Mouse (Mus musculus) erythroblast, embryonic 14.5 days (primary cell): Measurements from ENCODE around the gene Tex22. TPM values are rescaled to one million over a fixed set of nuclear protein-coding genes. Genes with fewer than 3 reads are reported as not detected.

Experiments used
- H3K27me3 ChIP-seq: 2 replicates; pipeline ENCODE4 v1.6.1; 2012; ENCODE audit warnings: inconsistent platforms; ENCODE audit not compliant: control insufficient read depth
- H3K36me3 ChIP-seq: 2 replicates; pipeline ENCODE4 v1.6.1; 2012; ENCODE audit warnings: mild to moderate bottlenecking, inconsistent platforms; ENCODE audit not compliant: control insufficient read depth
- H3K4me1 ChIP-seq: 2 replicates; pipeline ENCODE4 v1.6.1; 2012; ENCODE audit warnings: inconsistent platforms; ENCODE audit not compliant: control insufficient read depth
- H3K4me3 ChIP-seq: replicated peaks from 2 replicates; pipeline ENCODE3; 2012; ENCODE audit warnings: moderate library complexity, mild to moderate bottlenecking, inconsistent platforms
- H3K9me3 ChIP-seq: 2 replicates; pipeline ENCODE4 v1.6.1; 2012; ENCODE audit warnings: low read length, inconsistent platforms, mixed read lengths; ENCODE audit not compliant: control insufficient read depth
- GATA1 ChIP-seq: IDR thresholded peaks from 2 replicates; pipeline ENCODE4 v1.6.1; 2012; ENCODE audit warnings: low read length, inconsistent platforms, mixed read lengths
- TAL1 ChIP-seq: IDR thresholded peaks from 3 replicates; pipeline ENCODE4 v1.6.1; 2012; ENCODE audit warnings: low read length, inconsistent platforms, mixed read lengths
- polyA plus RNA-seq: library from polyadenylated mRNA; stranded (reverse); fragments of >175 nt; gene quantifications from 2 replicates; pipeline ENCODE4 v1.2.3, GENCODE M21; 2012

The Tex22 gene
- polyA plus RNA-seq, 1 experiment, result not detected

DNA sequence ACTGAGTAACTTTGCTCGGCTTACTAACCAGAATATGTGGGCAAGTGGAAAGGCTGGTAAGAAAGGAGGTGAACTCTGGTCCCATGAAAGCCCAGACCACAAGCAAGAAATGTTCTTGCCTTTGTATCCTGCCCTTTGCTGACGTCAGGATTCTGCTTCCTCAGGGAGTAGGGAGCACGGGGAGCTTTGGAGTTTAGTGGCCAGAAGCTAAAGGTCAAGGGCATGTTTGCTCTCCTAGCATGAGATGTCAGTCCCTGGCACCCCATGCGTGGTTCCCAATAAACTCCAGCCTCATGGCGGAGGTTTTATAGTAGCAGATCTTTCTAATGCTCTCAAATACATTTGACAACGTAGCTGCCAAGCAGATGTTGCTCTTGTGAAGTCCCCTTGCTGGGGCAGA lies 2.5 kb upstream of the Tex22 start:
- H3K4me1 ChIP-seq, result peaks cover 25% of the 10 kb centered on the region
- H3K27me3 ChIP-seq, result no peaks in the 10 kb centered on the region
- peaks cover 53% of the 10 kb centered on the region for H3K36me3 ChIP-seq
- H3K4me3 ChIP-seq, result no peak overlapping the region
- no peak for TF ChIP-seq TAL1
- TF ChIP-seq GATA1, result no peak
- H3K9me3 ChIP-seq, result no peaks in the 10 kb centered on the region

DNA sequence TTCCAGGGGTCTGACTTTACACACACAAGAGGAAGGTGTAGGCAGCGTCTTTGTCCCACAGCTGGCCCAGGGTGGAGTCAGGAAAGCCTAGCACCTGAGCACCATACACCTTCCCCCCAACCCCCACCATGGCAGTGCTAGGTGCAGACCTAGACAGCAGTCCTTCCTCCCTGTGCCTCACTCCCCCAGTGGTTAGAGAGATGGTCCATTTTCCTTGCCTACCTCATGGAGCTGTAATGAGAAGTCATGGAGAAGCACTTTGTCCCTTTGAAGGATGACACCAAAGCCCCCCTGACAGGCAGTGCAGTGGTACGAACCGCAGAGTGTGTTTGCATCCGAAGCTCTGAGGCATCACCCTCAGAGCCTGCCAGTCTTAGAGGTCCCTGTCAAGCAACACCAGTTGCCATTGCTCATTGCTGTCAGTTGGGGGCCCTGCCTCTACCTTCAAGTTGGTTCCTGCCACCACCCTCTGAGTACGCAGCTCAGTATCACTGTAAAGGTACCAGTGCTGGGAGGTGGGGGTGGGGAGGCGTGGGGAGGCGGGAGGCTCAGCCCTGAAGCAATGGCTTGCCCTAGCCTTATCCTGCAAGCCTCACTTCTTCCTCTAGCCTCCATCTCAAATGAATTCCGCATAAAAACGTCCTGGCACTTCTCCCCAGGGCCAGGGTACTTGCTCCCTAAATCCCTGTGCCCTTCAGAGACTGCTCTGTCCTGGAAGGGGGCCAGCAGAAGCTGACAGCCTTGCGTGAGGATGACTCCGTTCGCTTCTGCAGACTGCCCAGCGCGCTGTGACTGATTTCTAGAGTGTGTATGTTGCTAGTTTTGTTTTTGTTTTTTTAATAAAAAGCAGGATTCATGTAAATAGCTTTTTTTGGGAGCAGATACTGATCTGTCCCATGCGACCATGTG lies 628 bp upstream of the Tex22 start:
- peak overlapping the region; percentile 65 for H3K4me3 ChIP-seq
- peaks cover 25% of the 10 kb centered on the region for H3K4me1 ChIP-seq
- H3K27me3 ChIP-seq, result no peaks in the 10 kb centered on the region
- no peaks in the 10 kb centered on the region for H3K9me3 ChIP-seq
- peaks cover 35% of the 10 kb centered on the region for H3K36me3 ChIP-seq
- TF ChIP-seq GATA1, result no peak
- TF ChIP-seq TAL1, result no peak

DNA sequence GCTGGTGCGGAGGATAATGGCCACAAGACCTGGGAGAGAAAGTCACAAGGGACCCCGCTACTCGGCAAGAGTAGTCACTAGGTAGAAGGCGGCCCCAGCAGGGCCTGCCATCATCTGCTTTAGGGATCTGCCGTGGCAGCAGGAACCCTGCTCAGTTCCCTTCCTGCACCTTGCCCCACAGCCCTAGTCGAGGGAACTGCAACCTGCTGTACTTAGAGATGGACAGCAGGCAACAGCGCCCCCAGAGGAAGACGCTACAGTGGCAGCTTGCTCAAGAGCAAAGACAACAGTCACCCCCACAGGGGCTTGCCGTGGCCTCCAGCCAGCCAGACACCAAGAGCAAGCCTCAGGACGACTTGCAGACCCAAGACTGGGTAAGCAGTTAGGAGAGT lies 757 bp downstream of the Tex22 start:
- Histone ChIP-seq H3K36me3 (peaks cover 21% of the 10 kb centered on the region), H3K27me3 (peaks cover 2% of the 10 kb centered on the region; the same call in 1 of the 2 replicates), H3K9me3 (no peaks in the 10 kb centered on the region), H3K4me3 (peak overlapping the region; percentile 65), H3K4me1 (peaks cover 25% of the 10 kb centered on the region)
- TF ChIP-seq TAL1, result no peak

DNA sequence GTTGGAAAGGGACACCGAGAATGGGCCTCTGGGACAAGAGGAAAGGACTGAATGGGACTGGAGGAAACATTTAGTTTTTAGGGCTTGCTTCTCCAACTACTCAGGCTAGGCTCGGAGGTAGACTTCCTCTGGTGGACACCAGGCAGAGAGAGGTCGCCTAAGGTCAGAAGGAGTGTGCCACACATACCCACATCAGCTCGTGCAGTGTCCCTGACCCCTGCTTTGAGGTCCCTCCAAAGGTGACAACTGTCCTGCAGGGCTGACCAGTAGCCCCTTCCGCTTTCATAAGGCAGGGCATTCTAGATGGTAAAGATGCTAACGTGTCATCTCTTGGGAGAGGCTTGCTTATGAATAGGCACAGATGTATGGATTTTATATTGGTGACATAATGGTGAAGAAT lies 1.2 kb downstream of the Tex22 start:
- H3K27me3 ChIP-seq, result peaks cover 2% of the 10 kb centered on the region; the same call in 1 of the 2 replicates
- TF ChIP-seq TAL1 (no peak), GATA1 (no peak)
- no peaks in the 10 kb centered on the region for H3K9me3 ChIP-seq
- H3K4me1 ChIP-seq, result peaks cover 25% of the 10 kb centered on the region
- H3K4me3 ChIP-seq, result no peak overlapping the region
- H3K36me3 ChIP-seq, result peaks cover 17% of the 10 kb centered on the region

DNA sequence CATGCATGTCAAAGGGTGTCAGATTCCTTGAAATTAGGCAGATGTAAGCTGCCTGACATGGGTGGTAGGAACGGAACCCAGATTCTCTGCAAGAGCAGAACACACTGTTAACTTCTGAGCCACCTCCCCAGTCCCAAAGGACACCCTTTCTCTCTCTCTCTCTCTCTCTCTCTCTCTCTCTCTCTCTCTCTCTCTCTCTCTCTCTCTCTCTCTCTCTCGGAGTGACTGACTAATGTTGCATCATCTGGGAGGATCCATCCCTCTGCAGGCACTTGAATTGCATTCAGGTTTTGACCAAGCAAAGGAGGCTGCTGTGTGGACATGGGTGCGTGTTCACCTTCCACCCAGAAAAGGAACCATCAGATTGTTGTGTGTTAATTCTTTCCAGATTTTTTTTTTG lies 13.0 kb downstream of the Tex22 start:
- H3K4me1 ChIP-seq, result no peaks in the 10 kb centered on the region
- no peaks in the 10 kb centered on the region for H3K36me3 ChIP-seq
- H3K9me3 ChIP-seq, result no peaks in the 10 kb centered on the region
- H3K4me3 ChIP-seq, result no peak overlapping the region
- TF ChIP-seq GATA1 (no peak), TAL1 (no peak)
- peaks cover 24% of the 10 kb centered on the region for H3K27me3 ChIP-seq

DNA sequence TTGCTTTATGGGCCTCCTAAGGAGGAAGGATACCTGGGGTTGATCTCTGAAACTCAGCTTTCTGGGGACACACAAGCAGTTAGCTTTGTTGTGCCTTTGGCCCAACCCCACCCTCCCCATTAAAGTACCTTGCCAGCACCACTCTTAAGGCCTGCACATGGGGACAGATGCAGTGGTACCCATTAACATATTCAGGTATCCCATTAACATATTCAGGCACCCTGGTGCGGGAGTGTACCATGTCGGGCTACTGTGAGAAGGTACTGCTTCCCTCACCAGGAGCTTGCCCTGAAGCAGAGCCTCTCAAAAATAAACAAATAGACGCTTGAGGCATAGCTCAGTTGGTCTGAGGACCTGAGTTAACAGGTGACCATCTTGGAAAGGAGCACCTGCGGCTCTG lies 13.7 kb downstream of the Tex22 start:
- Histone ChIP-seq H3K9me3 (no peaks in the 10 kb centered on the region), H3K36me3 (no peaks in the 10 kb centered on the region), H3K27me3 (peaks cover 23% of the 10 kb centered on the region), H3K4me1 (no peaks in the 10 kb centered on the region), H3K4me3 (no peak overlapping the region)
- TF ChIP-seq GATA1, result no peak
- TF ChIP-seq TAL1, result no peak

DNA sequence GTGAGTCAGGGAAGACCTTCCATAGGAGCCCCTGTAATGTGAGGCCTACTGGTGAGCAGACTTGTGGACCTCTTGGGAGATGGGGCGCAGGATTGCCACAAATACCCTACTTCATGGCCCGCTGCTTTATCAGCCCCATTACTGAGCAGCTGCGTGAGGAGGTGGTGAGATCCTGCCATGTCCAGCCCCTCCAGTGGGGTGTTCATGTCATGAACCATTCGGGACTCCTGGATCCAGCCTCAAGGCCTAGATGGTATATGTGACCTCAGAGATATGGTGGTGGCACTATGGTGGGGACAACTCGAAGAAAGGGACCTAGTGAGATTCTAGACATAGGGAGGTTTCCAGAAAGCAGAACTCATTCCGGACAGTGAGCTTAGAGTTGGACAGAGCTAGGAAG lies 14.8 kb downstream of the Tex22 start:
- Histone ChIP-seq H3K36me3 (no peaks in the 10 kb centered on the region), H3K4me3 (no peak overlapping the region), H3K27me3 (peaks cover 15% of the 10 kb centered on the region), H3K4me1 (no peaks in the 10 kb centered on the region), H3K9me3 (no peaks in the 10 kb centered on the region)
- TF ChIP-seq GATA1 (no peak), TAL1 (no peak)

DNA sequence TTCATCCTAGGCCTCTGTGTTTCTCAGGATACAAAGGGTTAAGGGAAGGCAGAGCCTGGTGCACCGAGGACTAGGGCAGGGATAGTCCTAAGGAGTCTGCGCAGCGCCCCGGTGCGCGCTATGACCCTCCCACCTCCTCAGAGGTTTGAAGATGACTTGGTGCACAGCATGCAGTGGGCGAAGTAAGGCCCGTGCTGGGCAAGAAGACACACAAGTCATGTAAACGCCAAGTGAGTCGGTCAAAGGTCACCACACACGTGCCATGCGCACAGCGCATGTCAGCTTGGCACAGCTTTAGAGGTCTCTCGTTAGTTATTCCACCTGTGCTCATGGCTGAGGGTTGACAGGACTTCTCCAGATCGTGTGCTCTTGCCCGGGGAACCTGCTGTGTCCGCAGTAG lies 15.8 kb downstream of the Tex22 start:
- no peaks in the 10 kb centered on the region; the same call in 1 of the 2 replicates for H3K4me1 ChIP-seq
- no peaks in the 10 kb centered on the region for H3K36me3 ChIP-seq
- H3K4me3 ChIP-seq, result no peak overlapping the region
- peaks cover 16% of the 10 kb centered on the region for H3K27me3 ChIP-seq
- no peaks in the 10 kb centered on the region for H3K9me3 ChIP-seq
- TF ChIP-seq TAL1 (no peak), GATA1 (no peak)

DNA sequence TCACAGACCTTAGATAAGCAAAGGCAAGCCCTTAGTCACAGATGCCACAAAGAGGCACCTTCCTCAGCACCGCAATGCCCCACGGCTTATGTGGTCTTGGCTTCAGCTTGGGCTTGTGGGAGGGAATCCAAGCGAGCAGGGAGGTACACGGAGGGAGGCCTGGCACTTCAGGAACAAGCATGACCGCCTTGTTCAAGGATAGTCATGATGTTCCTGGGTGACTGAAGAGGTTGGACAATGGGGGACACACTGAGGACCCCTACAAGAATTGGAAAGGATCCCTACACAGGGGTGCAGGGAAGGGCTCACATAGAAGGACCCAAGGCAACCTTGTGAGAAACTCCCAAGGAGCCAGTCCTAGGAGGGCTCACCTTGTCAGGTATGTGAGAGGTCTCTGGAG lies 22.7 kb downstream of the Tex22 start:
- TF ChIP-seq TAL1, result no peak
- TF ChIP-seq GATA1, result no peak
- peaks cover 41% of the 10 kb centered on the region for H3K4me1 ChIP-seq
- H3K4me3 ChIP-seq, result no peak overlapping the region
- H3K9me3 ChIP-seq, result no peaks in the 10 kb centered on the region
- peaks cover 11% of the 10 kb centered on the region for H3K27me3 ChIP-seq
- peaks cover 21% of the 10 kb centered on the region for H3K36me3 ChIP-seq
